Comparison of ENCODE assay signal across 8 mouse cellular contexts in genomic region chr8:90670471-90671057, GRCm38 (mm10).
DNase-seq lines count a peak whose midpoint lies in the region; ATAC-seq lines count a peak whose summit lies in the region.

No protein-coding gene starts in this region.

- H3K27ac ChIP-seq in embryonic facial prominence, embryonic 11.5 days (replicated peaks; ENCODE audit: low read depth, low read length), result no peak overlapping the region
- peak overlapping the region; percentile 74 for H3K27ac ChIP-seq in neural tube, embryonic 15.5 days (replicated peaks)

- WGBS in embryonic facial prominence, embryonic 11.5 days, result under 1% methylated on average over 14 of the region's 14 CpGs
- WGBS in neural tube, embryonic 15.5 days, result 2% methylated on average over 14 of the region's 14 CpGs

- DNase-seq in kidney, postnatal 36 days, result peak; percentile 2 to 4
- no peak for DNase-seq in kidney, adult 18-20 months
- DNase-seq in embryonic facial prominence, embryonic 11.5 days (ENCODE audit: low spot score), result peak; percentile 62
- DNase-seq in hindlimb bud, embryonic 11.5 days (ENCODE audit: extremely low spot score, low read depth, low spot score), result peak; percentile 44
- no peak for DNase-seq in gastrocnemius, adult 18-20 months (ENCODE audit: low spot score)
- DNase-seq in gastrocnemius, postnatal 10 days, result no peak
- DNase-seq in left cerebral cortex, adult 8-10 months (ENCODE audit: low spot score in 2 of 2), result no peak

- no peaks in the 10 kb centered on the region; the same call in 1 of the 2 replicates for H3K27me3 ChIP-seq in embryonic facial prominence, embryonic 11.5 days (ENCODE audit: control insufficient read depth, insufficient read depth, low read length)
- H3K27me3 ChIP-seq in neural tube, embryonic 15.5 days (replicated peaks), result no peaks in the 10 kb centered on the region

- no peaks in the 10 kb centered on the region for H3K9me3 ChIP-seq in embryonic facial prominence, embryonic 11.5 days (replicated peaks; ENCODE audit: control insufficient read depth, low read length)
- H3K9me3 ChIP-seq in neural tube, embryonic 15.5 days (replicated peaks), result no peaks in the 10 kb centered on the region; the same call in 1 of the 2 replicates

- no peak for ATAC-seq in embryonic facial prominence, embryonic 11.5 days (replicated peaks; ENCODE audit: insufficient number of reproducible peaks, low FRiP score, low TSS enrichment, low read depth)
- ATAC-seq in neural tube, embryonic 15.5 days (ENCODE audit: low FRiP score), result peak; percentile 83

- no peak overlapping the region; the same call in 1 of the 2 replicates for H3K9ac ChIP-seq in embryonic facial prominence, embryonic 11.5 days (replicated peaks; ENCODE audit: low read length)
- H3K9ac ChIP-seq in neural tube, embryonic 15.5 days (replicated peaks), result no peak overlapping the region; the same call in 1 of the 2 replicates

- H3K4me3 ChIP-seq in embryonic facial prominence, embryonic 11.5 days (ENCODE audit: low read depth, low read length), result 0 out of 2 replicates have a peak overlapping the region, but pooled peaks have one; percentile 15
- H3K4me3 ChIP-seq in neural tube, embryonic 15.5 days (replicated peaks), result peak overlapping the region; percentile 25

- no peaks in the 10 kb centered on the region for H3K36me3 ChIP-seq in embryonic facial prominence, embryonic 11.5 days (replicated peaks; ENCODE audit: control insufficient read depth, insufficient read depth, low read depth, low read length)
- no peaks in the 10 kb centered on the region for H3K36me3 ChIP-seq in neural tube, embryonic 15.5 days

- H3K4me2 ChIP-seq in embryonic facial prominence, embryonic 11.5 days (ENCODE audit: low read depth, low read length), result peak overlapping the region; percentile 39
- H3K4me2 ChIP-seq in neural tube, embryonic 15.5 days, result peak overlapping the region; percentile 53

- no peaks in the 10 kb centered on the region for H3K4me1 ChIP-seq in embryonic facial prominence, embryonic 11.5 days (ENCODE audit: control insufficient read depth, insufficient read depth, low read length)
- H3K4me1 ChIP-seq in neural tube, embryonic 15.5 days, result peaks cover 20% of the 10 kb centered on the region

Comparison
In these comparisons a context has a peak if more than half of its experiments do, and no peak if none do; other contexts are left out.
1. DNase-seq: peak in kidney, postnatal 36 days (2 of 2), embryonic facial prominence, embryonic 11.5 days (single experiment) and hindlimb bud, embryonic 11.5 days (single experiment); none in kidney, adult 18-20 months (single experiment), gastrocnemius, adult 18-20 months (single experiment), gastrocnemius, postnatal 10 days (single experiment) and left cerebral cortex, adult 8-10 months (0 of 2).